Mouse (Mus musculus) E14TG2a.4 (cell line): ENCODE data around the gene Dnttip2.

Source experiments
- CTCF ChIP-seq: conservative IDR thresholded peaks from 2 replicates; pipeline ENCODE4 v1.5.1; 2014; ENCODE audit warnings: low read length
- NANOG ChIP-seq: IDR thresholded peaks from 2 replicates; pipeline ENCODE4 v1.6.1; 2014; ENCODE audit warnings: borderline replicate concordance, low read length, mixed read lengths

GRCm38 (mm10) chr3:122252466-122253253, 21.5 kb upstream of the Dnttip2 start:
- TF ChIP-seq CTCF (no peak), NANOG (no peak)
